Mouse (Mus musculus) forebrain, embryonic 16.5 days (tissue): ENCODE data around the gene Aqr. TPM values are rescaled to one million over a fixed set of nuclear protein-coding genes. Genes with fewer than 3 reads are reported as not detected.

Experiments used
- ATAC-seq: fragments of 200-750 bp; cut with Nextera tagmentation; 2 replicates; pipeline ENCODE4 v1.8.0; 2017; ENCODE audit warnings: mild to moderate bottlenecking, moderate library complexity
- H3K27ac ChIP-seq: fragments of 300-500 bp; sonication (generic); 2 replicates; pipeline ENCODE4 v1.5.1; 2014; ENCODE audit warnings: low read length, control low read depth
- H3K27me3 ChIP-seq: fragments of 300-500 bp; sonication (generic); replicated peaks from 2 replicates; pipeline ENCODE4 v1.6.1; 2014; ENCODE audit warnings: low read length; ENCODE audit not compliant: control insufficient read depth, insufficient read depth
- H3K36me3 ChIP-seq: fragments of 300-500 bp; sonication (generic); 2 replicates; pipeline ENCODE4 v1.6.1; 2014; ENCODE audit not compliant: control insufficient read depth, insufficient read depth
- H3K4me1 ChIP-seq: fragments of 300-500 bp; sonication (generic); replicated peaks from 2 replicates; pipeline ENCODE4 v1.6.1; 2014; ENCODE audit warnings: low read length; ENCODE audit not compliant: control insufficient read depth, insufficient read depth
- H3K4me2 ChIP-seq: fragments of 300-500 bp; sonication (generic); 2 replicates; pipeline ENCODE4 v1.6.1; 2014; ENCODE audit warnings: mild to moderate bottlenecking, low read length, control low read depth
- H3K4me3 ChIP-seq: fragments of 300-500 bp; sonication (generic); replicated peaks from 2 replicates; pipeline ENCODE4 v1.5.1; 2014; ENCODE audit warnings: mild to moderate bottlenecking, low read length, control low read depth
- H3K9ac ChIP-seq: fragments of 300-500 bp; sonication (generic); replicated peaks from 2 replicates; pipeline ENCODE4 v1.6.1; 2014; ENCODE audit warnings: low read depth, low read length, control low read depth
- H3K9me3 ChIP-seq: fragments of 300-500 bp; sonication (generic); 2 replicates; pipeline ENCODE4 v1.6.1; 2016; ENCODE audit warnings: low read length; ENCODE audit not compliant: control insufficient read depth
- WGBS: fragments of 180-500 bp; shearing (Covaris S2); extraction: QIAGEN DNeasy Blood & Tissue Kit; methylation state at CpG from one replicate; pipeline ENCODE4 v1.1.7; 2014; 5-methylcytosine and 5-hydroxymethylcytosine counted together
- polyA plus RNA-seq: library from polyadenylated mRNA; unstranded; fragments of >200 nt; fragmentation: Nextera tagmentation; extraction: Ambion mirVana; gene quantifications from 2 replicates; pipeline ENCODE4 v1.2.1, GENCODE M21; 2015

Gene Aqr
- polyA plus RNA-seq, 1 experiment from 2014 or later = 41.8 TPM

- Histone ChIP-seq H3K4me3 (no peak overlapping the region), H3K27me3 (no peaks in the 10 kb centered on the region), H3K9ac (no peak overlapping the region), H3K4me2 (no peak overlapping the region), H3K9me3 (no peaks in the 10 kb centered on the region), H3K36me3 (peaks cover 28% of the 10 kb centered on the region), H3K4me1 (no peaks in the 10 kb centered on the region), H3K27ac (no peak overlapping the region)
- no peak for ATAC-seq
- WGBS = 74% methylated on average over 6 of the region's 6 CpGs
These were observed 41.5 kb downstream of the Aqr start for GRCm38 (mm10) chr2:114145315-114145801.

DNA sequence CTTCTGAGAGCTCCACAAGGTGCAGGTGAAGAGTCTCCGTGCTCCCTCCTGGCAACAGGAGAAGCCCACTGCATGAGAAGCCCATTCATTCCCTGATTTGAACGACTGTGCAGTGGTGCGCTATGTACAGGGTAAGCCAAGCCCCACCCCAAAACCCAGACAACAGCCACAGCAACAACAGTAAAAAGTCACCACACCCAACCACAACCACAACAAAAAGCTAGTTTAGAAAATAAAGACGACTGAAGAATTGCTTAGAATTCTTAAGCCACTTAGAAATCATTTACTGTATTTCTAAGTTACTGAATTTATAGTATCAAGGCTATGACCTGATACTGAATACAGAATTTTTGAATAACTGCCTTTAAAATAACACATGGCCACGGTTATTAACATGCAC, 41.9 kb downstream of the Aqr start:
- no peak overlapping the region for H3K4me2 ChIP-seq
- no peaks in the 10 kb centered on the region for H3K27me3 ChIP-seq
- ATAC-seq = no peak
- WGBS = 94% methylated on average over 5 of the region's 5 CpGs
- H3K4me3 ChIP-seq = no peak overlapping the region
- no peaks in the 10 kb centered on the region for H3K4me1 ChIP-seq
- peaks cover 28% of the 10 kb centered on the region for H3K36me3 ChIP-seq
- H3K9me3 ChIP-seq = no peaks in the 10 kb centered on the region
- no peak overlapping the region for H3K27ac ChIP-seq
- no peak overlapping the region for H3K9ac ChIP-seq

- ATAC-seq = no peak
- Histone ChIP-seq H3K9ac (no peak overlapping the region), H3K4me2 (no peak overlapping the region), H3K27ac (no peak overlapping the region), H3K4me1 (no peaks in the 10 kb centered on the region), H3K36me3 (peaks cover 32% of the 10 kb centered on the region), H3K4me3 (no peak overlapping the region), H3K9me3 (no peaks in the 10 kb centered on the region), H3K27me3 (no peaks in the 10 kb centered on the region)
- WGBS = 81% methylated on average over 6 of the region's 6 CpGs
These were observed 43.0 kb downstream of the Aqr start for GRCm38 (mm10) chr2:114143842-114144241.

GRCm38 (mm10) chr2:114136755-114137154, 50.1 kb downstream of the Aqr start:
- H3K27ac ChIP-seq = no peak overlapping the region
- no peaks in the 10 kb centered on the region for H3K4me1 ChIP-seq
- no peaks in the 10 kb centered on the region for H3K9me3 ChIP-seq
- H3K36me3 ChIP-seq = peaks cover 34% of the 10 kb centered on the region
- WGBS = 94% methylated on average over 9 of the region's 9 CpGs
- H3K9ac ChIP-seq = no peak overlapping the region
- no peaks in the 10 kb centered on the region for H3K27me3 ChIP-seq
- no peak overlapping the region for H3K4me2 ChIP-seq
- ATAC-seq = no peak
- no peak overlapping the region for H3K4me3 ChIP-seq

DNA sequence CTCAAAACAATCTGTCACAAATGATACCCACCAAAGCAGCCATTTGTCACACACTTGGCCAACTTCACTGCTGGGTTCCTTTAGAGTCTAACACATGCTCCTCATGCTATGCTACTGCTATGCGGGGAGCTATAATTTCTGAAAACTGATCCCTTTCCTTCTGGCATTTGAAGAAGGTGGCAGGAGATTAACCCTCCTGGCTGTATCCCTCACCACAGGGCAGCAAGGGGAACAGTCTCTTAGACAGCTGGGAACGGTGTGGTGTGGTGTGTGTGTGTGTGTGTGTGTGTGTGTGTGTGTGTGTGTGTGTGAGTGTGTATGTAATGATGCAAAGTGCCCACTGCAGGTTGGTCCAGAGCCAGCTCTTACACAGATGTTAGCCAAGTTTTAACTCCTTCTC, 51.0 kb downstream of the Aqr start:
- Histone ChIP-seq H3K4me1 (no peaks in the 10 kb centered on the region), H3K27ac (no peak overlapping the region), H3K9ac (no peak overlapping the region), H3K4me2 (no peak overlapping the region), H3K9me3 (no peaks in the 10 kb centered on the region), H3K36me3 (peaks cover 35% of the 10 kb centered on the region), H3K4me3 (no peak overlapping the region), H3K27me3 (no peaks in the 10 kb centered on the region)
- WGBS = 78% methylated on average over 2 of the region's 2 CpGs
- no peak for ATAC-seq

GRCm38 (mm10) chr2:114133355-114133754, 53.5 kb downstream of the Aqr start:
- Histone ChIP-seq H3K36me3 (peaks cover 24% of the 10 kb centered on the region), H3K4me3 (no peak overlapping the region), H3K27ac (no peak overlapping the region), H3K27me3 (no peaks in the 10 kb centered on the region), H3K9ac (no peak overlapping the region), H3K4me2 (no peak overlapping the region), H3K4me1 (no peaks in the 10 kb centered on the region), H3K9me3 (no peaks in the 10 kb centered on the region)
- no peak for ATAC-seq
- 94% methylated on average over 4 of the region's 4 CpGs for WGBS

DNA sequence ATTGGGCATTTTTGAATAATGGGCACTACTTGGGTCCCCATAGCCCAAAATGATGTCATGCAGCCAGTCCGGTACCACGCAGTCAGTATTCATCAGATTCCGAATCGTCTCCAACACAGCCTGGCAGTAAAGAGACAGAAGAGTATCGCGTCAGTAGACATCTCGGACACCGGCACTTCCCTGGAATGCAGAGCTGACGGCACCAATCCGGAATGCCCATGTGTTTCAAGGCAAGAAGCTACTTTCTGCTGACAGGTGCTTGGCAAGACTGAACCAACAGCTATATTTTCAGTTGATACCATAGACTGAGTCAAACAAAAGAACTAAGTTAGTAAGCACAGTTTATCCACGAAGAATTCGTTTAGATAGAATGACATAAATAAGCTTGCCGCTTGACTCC, 56.2 kb downstream of the Aqr start:
- Histone ChIP-seq H3K36me3 (peaks cover 29% of the 10 kb centered on the region), H3K4me2 (no peak overlapping the region), H3K27ac (no peak overlapping the region), H3K27me3 (no peaks in the 10 kb centered on the region), H3K4me3 (no peak overlapping the region), H3K4me1 (no peaks in the 10 kb centered on the region), H3K9me3 (no peaks in the 10 kb centered on the region), H3K9ac (no peak overlapping the region)
- WGBS = 96% methylated on average over 13 of the region's 13 CpGs
- ATAC-seq = no peak

DNA sequence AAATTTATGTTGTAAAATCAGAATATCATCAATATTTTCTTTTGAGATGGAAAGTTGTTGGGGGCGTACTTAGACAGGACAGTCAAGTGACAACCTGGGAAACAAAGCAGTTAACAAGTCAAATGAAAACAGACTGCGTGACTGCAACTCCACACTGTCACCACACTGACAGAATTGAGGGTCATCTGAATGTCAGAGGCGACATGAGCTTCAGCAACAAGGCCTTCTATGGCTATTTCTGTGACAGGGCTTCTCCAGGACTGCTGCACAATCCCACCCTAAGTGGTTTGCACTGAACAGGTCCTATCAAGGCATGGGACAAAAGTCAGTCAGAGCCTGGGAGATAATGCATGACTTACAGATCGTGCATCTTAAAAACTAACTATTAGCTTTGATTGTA, 63.5 kb downstream of the Aqr start:
- peaks cover 34% of the 10 kb centered on the region for H3K36me3 ChIP-seq
- H3K4me2 ChIP-seq = no peak overlapping the region
- no peaks in the 10 kb centered on the region for H3K27me3 ChIP-seq
- no peak overlapping the region for H3K4me3 ChIP-seq
- WGBS = 90% methylated on average over 4 of the region's 4 CpGs
- no peaks in the 10 kb centered on the region for H3K9me3 ChIP-seq
- H3K4me1 ChIP-seq = no peaks in the 10 kb centered on the region
- no peak for ATAC-seq
- H3K27ac ChIP-seq = no peak overlapping the region
- H3K9ac ChIP-seq = no peak overlapping the region

GRCm38 (mm10) chr2:114119451-114119850, 67.4 kb downstream of the Aqr start:
- no peak for ATAC-seq
- Histone ChIP-seq H3K27ac (no peak overlapping the region), H3K9me3 (no peaks in the 10 kb centered on the region), H3K27me3 (no peaks in the 10 kb centered on the region), H3K4me2 (no peak overlapping the region), H3K4me3 (no peak overlapping the region), H3K4me1 (no peaks in the 10 kb centered on the region), H3K36me3 (peaks cover 25% of the 10 kb centered on the region), H3K9ac (no peak overlapping the region)
- 82% methylated on average over 7 of the region's 7 CpGs for WGBS

- Histone ChIP-seq H3K27ac (no peak overlapping the region), H3K9me3 (no peaks in the 10 kb centered on the region), H3K36me3 (peaks cover 32% of the 10 kb centered on the region), H3K9ac (no peak overlapping the region), H3K27me3 (no peaks in the 10 kb centered on the region), H3K4me1 (no peaks in the 10 kb centered on the region), H3K4me2 (no peak overlapping the region), H3K4me3 (no peak overlapping the region)
- no peak for ATAC-seq
- WGBS = 88% methylated on average over 3 of the region's 3 CpGs
These were observed 69.2 kb downstream of the Aqr start for GRCm38 (mm10) chr2:114117665-114118064.
